Mouse (Mus musculus) myocyte (in vitro differentiated cells): ENCODE measurements around the gene D11Wsu47e.

Source experiments
- MAX ChIP-seq: IDR thresholded peaks from one replicate; pipeline ENCODE4 v1.6.1; 2011; ENCODE audit warnings: low read depth, mild to moderate bottlenecking, control low read depth
- MYOG ChIP-seq, 3 experiments: IDR thresholded peaks; one replicate each; pipeline ENCODE4 v1.6.1; 2011; ENCODE audit warnings: control low read depth in 2 of 3, low read depth in 2 of 3, mild to moderate bottlenecking in 2 of 3; ENCODE audit not compliant: insufficient read length in 2 of 3, control insufficient read depth in 1 of 3, insufficient read depth in 1 of 3
- POLR2A ChIP-seq: IDR thresholded peaks from one replicate; pipeline ENCODE4 v1.6.1; 2011; ENCODE audit warnings: low read depth, mild to moderate bottlenecking, control low read depth, moderate library complexity; ENCODE audit not compliant: insufficient read length
- USF1 ChIP-seq: IDR thresholded peaks from one replicate; pipeline ENCODE4 v1.6.1; 2011; ENCODE audit warnings: low read depth, mild to moderate bottlenecking, control low read depth, moderate library complexity

- TF ChIP-seq POLR2A (no peak), MAX (no peak), USF1 (no peak), MYOG (IDR thresholded peaks at IDR 0.05; ENCODE audit: control insufficient read depth in 1 of 3, insufficient read depth in 1 of 3, insufficient read length in 2 of 3, low read depth in 2 of 3) (no peak)
Measured at GRCm38 (mm10) chr11:113678373-113678772, 5.8 kb upstream of the D11Wsu47e start.
